Mouse (Mus musculus): ENCODE measurements at regions not wholly inside any gene's neighbourhood (a gene's known extent, or its start where the extent isn't known, plus 50 kb on each side); places are given as distances from the start of the nearest gene placed in this dataset.
"Not testable (repeated sequence)": the region's sequence is repeated elsewhere in the genome, so short reads cannot be mapped to it uniquely, and the experiment has no call there.

DNA sequence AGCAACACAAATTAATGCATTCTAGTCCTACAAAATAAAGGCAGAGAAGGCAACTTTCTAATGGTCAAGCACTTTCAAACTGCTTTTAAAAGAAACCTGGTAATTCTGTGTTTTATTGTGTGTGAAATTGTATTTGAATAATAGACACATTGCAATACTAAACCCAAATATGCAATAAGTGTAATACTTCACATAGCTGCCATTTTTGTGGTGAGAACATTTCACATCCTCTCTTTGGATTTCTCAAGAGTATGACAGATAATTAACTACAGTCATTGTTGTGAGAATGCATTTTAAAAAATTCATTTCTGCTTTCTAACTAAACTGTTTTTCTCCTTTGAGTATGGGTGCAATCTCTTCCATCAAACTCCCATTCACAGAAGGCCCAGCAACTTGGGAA lies 256.4 kb downstream of the Sema3d start:
- H3K9me3 ChIP-seq: no peaks in the 10 kb centered on the region
- no peak overlapping the region for H3K4me3 ChIP-seq (replicated peaks)
- no peaks in the 10 kb centered on the region for H3K36me3 ChIP-seq
- no peaks in the 10 kb centered on the region for H3K27me3 ChIP-seq
- H3K9ac ChIP-seq (replicated peaks): no peak overlapping the region
- H3K27ac ChIP-seq: no peak overlapping the region
- no peak overlapping the region for H3K4me2 ChIP-seq (replicated peaks)
- no peak for ATAC-seq
- H3K4me1 ChIP-seq (replicated peaks): peaks cover 8% of the 10 kb centered on the region

DNA sequence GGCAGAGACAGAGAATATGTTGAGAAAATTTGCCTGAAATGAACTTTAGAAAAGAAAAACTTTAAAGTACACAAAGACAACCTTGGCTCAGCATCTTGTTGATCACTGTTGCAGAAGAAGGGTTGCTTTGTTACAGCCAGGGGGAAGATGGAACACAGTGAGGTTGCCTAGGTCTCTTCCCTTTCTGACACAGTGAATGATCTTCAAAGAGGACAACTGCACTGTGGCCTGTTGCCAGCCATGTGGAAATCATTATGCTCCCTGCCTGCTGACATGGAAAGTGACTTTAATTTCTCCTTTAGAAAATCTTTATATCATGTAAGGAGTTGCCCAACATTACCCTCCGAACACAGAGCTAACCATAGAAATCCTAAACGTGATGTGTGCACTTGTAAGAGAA lies 263.1 kb downstream of the Sema3d start:
- WGBS: 70% methylated on average over 2 of the region's 2 CpGs
- Histone ChIP-seq H3K4me3 (replicated peaks) (no peak overlapping the region), H3K36me3 (no peaks in the 10 kb centered on the region), H3K9ac (replicated peaks) (no peak overlapping the region), H3K4me1 (replicated peaks) (no peaks in the 10 kb centered on the region), H3K4me2 (replicated peaks) (no peak overlapping the region), H3K27ac (no peak overlapping the region), H3K9me3 (no peaks in the 10 kb centered on the region), H3K27me3 (no peaks in the 10 kb centered on the region)
- ATAC-seq: no peak

DNA sequence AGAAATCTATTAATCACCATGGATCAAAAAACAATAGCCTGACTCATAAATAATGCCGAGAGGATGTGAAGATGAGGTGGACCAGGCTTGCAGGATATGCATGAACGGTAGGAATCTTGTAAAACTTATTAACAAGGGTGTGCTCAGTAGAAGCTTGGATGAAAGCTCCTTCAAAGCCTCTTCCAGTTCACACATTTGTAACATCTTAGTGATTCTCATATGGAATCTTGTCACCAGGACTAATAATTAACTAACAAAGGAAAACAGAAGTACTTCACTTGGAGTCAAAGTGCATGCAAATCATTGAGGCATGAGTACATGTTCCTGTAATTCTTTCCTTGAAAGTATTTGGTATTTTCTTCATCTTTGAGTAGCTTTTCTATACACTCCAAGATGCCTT lies 290.5 kb downstream of the Sema3d start:
- Histone ChIP-seq H3K36me3 (no peaks in the 10 kb centered on the region), H3K27ac (no peak overlapping the region), H3K4me3 (replicated peaks) (no peak overlapping the region), H3K9ac (replicated peaks) (no peak overlapping the region), H3K4me2 (replicated peaks) (no peak overlapping the region), H3K9me3 (no peaks in the 10 kb centered on the region), H3K4me1 (replicated peaks) (no peaks in the 10 kb centered on the region), H3K27me3 (no peaks in the 10 kb centered on the region)
- 93% methylated on average over 2 of the region's 2 CpGs for WGBS
- no peak for ATAC-seq

GRCm38 (mm10) chr5:12674134-12674533 lies 290.9 kb downstream of the Sema3d start:
- Histone ChIP-seq H3K27me3 (no peaks in the 10 kb centered on the region), H3K4me2 (replicated peaks) (no peak overlapping the region), H3K4me1 (replicated peaks) (no peaks in the 10 kb centered on the region), H3K9ac (replicated peaks) (no peak overlapping the region), H3K36me3 (no peaks in the 10 kb centered on the region), H3K9me3 (no peaks in the 10 kb centered on the region), H3K27ac (no peak overlapping the region), H3K4me3 (replicated peaks) (no peak overlapping the region)
- 97% methylated on average over 4 of the region's 4 CpGs for WGBS
- no peak for ATAC-seq

DNA sequence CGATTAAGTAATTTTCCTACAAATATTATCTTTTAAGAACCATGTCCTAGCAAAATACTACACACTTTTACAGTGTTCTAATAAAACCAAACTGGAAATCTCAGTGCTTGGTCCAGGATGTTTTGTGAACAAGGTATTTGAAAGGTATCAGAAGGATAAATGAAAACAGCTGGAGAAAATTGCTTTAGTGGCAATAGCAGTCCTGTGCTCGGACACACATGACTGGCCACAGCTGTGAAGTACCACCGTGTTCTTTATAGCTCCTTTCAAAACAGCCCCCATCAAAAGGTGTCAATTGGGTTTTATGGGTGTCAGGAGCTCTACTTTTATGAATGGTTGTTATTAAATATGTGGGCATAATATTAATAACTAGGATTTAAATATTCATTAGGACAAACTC lies 293.5 kb downstream of the Sema3d start:
- no peaks in the 10 kb centered on the region for H3K9me3 ChIP-seq
- no peak overlapping the region for H3K4me2 ChIP-seq (replicated peaks)
- no peak overlapping the region for H3K27ac ChIP-seq
- H3K36me3 ChIP-seq: no peaks in the 10 kb centered on the region
- 62% methylated on average over 3 of the region's 3 CpGs for WGBS
- no peak overlapping the region for H3K9ac ChIP-seq (replicated peaks)
- no peaks in the 10 kb centered on the region for H3K27me3 ChIP-seq
- no peak overlapping the region for H3K4me3 ChIP-seq (replicated peaks)
- H3K4me1 ChIP-seq (replicated peaks): no peaks in the 10 kb centered on the region
- no peak for ATAC-seq

DNA sequence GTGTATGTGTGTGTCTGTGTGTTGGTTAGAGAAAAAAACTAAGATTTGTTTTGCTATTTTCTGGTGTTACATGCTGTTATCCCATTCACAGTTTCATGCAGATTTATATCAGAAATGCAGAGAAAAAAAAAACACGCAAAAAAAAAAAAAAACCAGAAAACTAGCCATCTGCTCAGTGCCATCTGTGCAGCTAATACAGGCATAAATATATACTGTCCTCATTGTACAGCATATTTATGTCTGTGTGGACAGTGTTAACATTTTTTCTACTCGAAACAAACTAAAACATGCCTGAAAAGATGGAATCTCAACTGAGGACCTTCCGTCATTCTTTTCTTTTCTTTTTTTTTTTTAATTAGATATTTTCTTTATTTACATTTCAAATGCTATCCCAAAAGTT lies 331.7 kb downstream of the Sema3d start:
- Histone ChIP-seq H3K4me2 (replicated peaks) (no peak overlapping the region), H3K27ac (no peak overlapping the region), H3K27me3 (no peaks in the 10 kb centered on the region), H3K9ac (replicated peaks) (no peak overlapping the region), H3K9me3 (peaks cover 8% of the 10 kb centered on the region; the same call in 1 of the 2 replicates), H3K36me3 (no peaks in the 10 kb centered on the region), H3K4me1 (replicated peaks) (no peaks in the 10 kb centered on the region), H3K4me3 (replicated peaks) (no peak overlapping the region)
- no peak for ATAC-seq
- WGBS: 83% methylated on average over 3 of the region's 3 CpGs

- H3K27ac ChIP-seq: no peak overlapping the region
- H3K9ac ChIP-seq (replicated peaks): no peak overlapping the region
- no peak overlapping the region for H3K4me2 ChIP-seq (replicated peaks)
- ATAC-seq: no peak
- H3K4me1 ChIP-seq (replicated peaks): no peaks in the 10 kb centered on the region
- 56% methylated on average over 5 of the region's 5 CpGs for WGBS
- H3K9me3 ChIP-seq: no peaks in the 10 kb centered on the region
- H3K4me3 ChIP-seq (replicated peaks): no peak overlapping the region
- H3K36me3 ChIP-seq: no peaks in the 10 kb centered on the region
- no peaks in the 10 kb centered on the region for H3K27me3 ChIP-seq
Measured at GRCm38 (mm10) chr5:12751514-12751913, 368.3 kb downstream of the Sema3d start.

GRCm38 (mm10) chr5:12759634-12760033 lies 365.6 kb upstream of the Sema3a start:
- H3K27me3 ChIP-seq: no peaks in the 10 kb centered on the region
- H3K4me3 ChIP-seq (replicated peaks): no peak overlapping the region
- no peaks in the 10 kb centered on the region for H3K9me3 ChIP-seq
- H3K36me3 ChIP-seq: no peaks in the 10 kb centered on the region
- no peaks in the 10 kb centered on the region for H3K4me1 ChIP-seq (replicated peaks)
- ATAC-seq: no peak
- no peak overlapping the region for H3K27ac ChIP-seq
- H3K4me2 ChIP-seq (replicated peaks): no peak overlapping the region
- H3K9ac ChIP-seq (replicated peaks): no peak overlapping the region

GRCm38 (mm10) chr5:12767383-12767782 lies 357.8 kb upstream of the Sema3a start:
- Histone ChIP-seq H3K36me3 (no peaks in the 10 kb centered on the region), H3K4me2 (replicated peaks) (no peak overlapping the region), H3K27me3 (no peaks in the 10 kb centered on the region), H3K4me1 (replicated peaks) (no peaks in the 10 kb centered on the region), H3K9me3 (no peaks in the 10 kb centered on the region), H3K27ac (no peak overlapping the region), H3K9ac (replicated peaks) (no peak overlapping the region), H3K4me3 (replicated peaks) (no peak overlapping the region)
- 50% methylated on average over 1 of the region's 1 CpGs for WGBS
- ATAC-seq: no peak

DNA sequence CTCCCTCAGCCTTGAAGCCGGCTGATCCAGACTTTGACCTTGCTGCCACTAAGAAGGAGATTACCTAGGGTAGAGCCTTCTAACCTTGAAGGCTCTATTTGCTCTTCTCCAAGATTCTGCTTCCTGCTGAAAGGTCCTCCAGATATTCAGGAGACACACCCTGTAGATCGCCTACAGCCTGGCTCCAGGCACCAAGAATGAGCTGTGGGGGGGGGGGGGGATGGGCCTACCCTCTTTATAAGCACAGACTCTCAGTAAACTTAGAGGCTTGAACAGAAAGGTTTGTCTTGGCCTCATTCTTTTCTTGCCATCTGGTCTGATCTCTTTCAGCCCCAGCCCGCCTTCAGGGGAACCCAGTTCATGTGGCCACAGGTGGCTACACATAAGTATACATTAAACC lies 342.5 kb upstream of the Sema3a start:
- ATAC-seq: no peak
- 89% methylated on average over 3 of the region's 3 CpGs for WGBS

DNA sequence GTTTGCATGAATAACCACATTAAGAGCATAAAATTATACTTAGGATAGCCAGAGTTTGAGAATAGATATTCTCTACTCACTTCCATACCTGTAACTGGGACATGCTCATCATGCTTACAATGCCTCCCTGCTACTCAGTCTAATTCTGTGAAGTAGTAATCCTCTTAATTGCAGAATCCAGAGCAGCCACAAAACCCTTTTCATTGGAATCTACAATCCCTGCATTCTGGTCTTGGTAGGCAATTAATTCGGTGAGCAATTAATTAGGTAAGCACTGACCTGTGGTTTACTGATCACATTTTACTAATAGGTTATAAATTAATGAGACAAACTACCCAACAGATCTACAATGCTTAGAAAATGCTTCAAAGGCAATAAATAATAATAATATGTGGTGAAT lies 316.5 kb upstream of the Sema3a start:
- H3K27ac ChIP-seq: no peak overlapping the region
- H3K27me3 ChIP-seq: no peaks in the 10 kb centered on the region
- no peak overlapping the region for H3K9ac ChIP-seq (replicated peaks)
- H3K4me3 ChIP-seq (replicated peaks): no peak overlapping the region
- no peak overlapping the region for H3K4me2 ChIP-seq (replicated peaks)
- H3K36me3 ChIP-seq: no peaks in the 10 kb centered on the region
- WGBS: 73% methylated on average over 1 of the region's 1 CpGs
- no peaks in the 10 kb centered on the region for H3K4me1 ChIP-seq (replicated peaks)
- no peaks in the 10 kb centered on the region for H3K9me3 ChIP-seq
- ATAC-seq: no peak

More for the DNA sequence above, 342.5 kb upstream of the Sema3a start:
- Histone ChIP-seq H3K9me3 (no peaks in the 10 kb centered on the region; the same call in 1 of the 2 replicates), H3K27me3 (no peaks in the 10 kb centered on the region), H3K4me1 (replicated peaks) (no peaks in the 10 kb centered on the region), H3K27ac (no peak overlapping the region), H3K36me3 (no peaks in the 10 kb centered on the region), H3K4me3 (replicated peaks) (no peak overlapping the region), H3K4me2 (replicated peaks) (no peak overlapping the region), H3K9ac (replicated peaks) (no peak overlapping the region)

DNA sequence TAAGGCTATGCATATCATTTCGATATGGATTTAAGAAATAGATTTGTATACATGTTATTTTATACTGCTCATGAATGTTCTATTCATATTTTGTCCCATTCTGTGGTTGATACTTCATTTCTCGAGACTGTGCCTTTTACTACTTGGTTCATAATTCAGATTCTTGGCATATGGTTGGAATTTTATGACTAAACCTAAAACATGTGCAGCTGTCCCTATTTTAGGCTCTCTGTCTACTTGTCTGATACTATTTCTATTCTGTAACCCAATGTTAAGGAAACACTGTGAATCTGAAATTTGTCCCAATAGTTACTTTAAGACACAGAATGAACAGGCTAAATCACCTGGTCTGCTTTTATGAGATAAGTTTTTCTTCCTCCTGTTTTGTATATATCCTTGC lies 315.3 kb upstream of the Sema3a start:
- Histone ChIP-seq H3K4me2 (replicated peaks) (no peak overlapping the region), H3K36me3 (no peaks in the 10 kb centered on the region), H3K27ac (no peak overlapping the region), H3K9ac (replicated peaks) (no peak overlapping the region), H3K27me3 (no peaks in the 10 kb centered on the region), H3K4me1 (replicated peaks) (no peaks in the 10 kb centered on the region), H3K4me3 (replicated peaks) (no peak overlapping the region), H3K9me3 (no peaks in the 10 kb centered on the region)
- 83% methylated on average over 2 of the region's 2 CpGs for WGBS
- ATAC-seq: no peak

- H3K9me3 ChIP-seq; H3K9ac ChIP-seq (replicated peaks); H3K4me3 ChIP-seq (replicated peaks); H3K27me3 ChIP-seq; H3K4me1 ChIP-seq (replicated peaks); H3K36me3 ChIP-seq; H3K4me2 ChIP-seq (replicated peaks); ATAC-seq; H3K27ac ChIP-seq: not testable (repeated sequence)
- WGBS: 80% methylated on average over 3 of the region's 3 CpGs
Measured at GRCm38 (mm10) chr5:12847207-12847606, 278.0 kb upstream of the Sema3a start.
